Mouse (Mus musculus) cortical plate, adult 2 months (tissue): Measurements from ENCODE around the gene Disc1. TPM values are rescaled to one million over a fixed set of nuclear protein-coding genes. Genes with fewer than 3 reads are reported as not detected.

Experiments
- H3K27ac ChIP-seq: fragments of 200-500 bp; 2 replicates; pipeline ENCODE4 v1.5.1; 2012; ENCODE audit warnings: low read length, control low read depth, inconsistent platforms; ENCODE audit not compliant: insufficient read depth
- H3K4me1 ChIP-seq: fragments of 200-500 bp; 2 replicates; pipeline ENCODE4 v1.6.1; 2011; ENCODE audit warnings: low read length; ENCODE audit not compliant: control insufficient read depth, insufficient read depth
- H3K4me3 ChIP-seq: fragments of 200-500 bp; 2 replicates; pipeline ENCODE4 v1.5.1; 2011; ENCODE audit warnings: mild to moderate bottlenecking, low read length, control low read depth; ENCODE audit not compliant: insufficient read depth
- CTCF ChIP-seq: fragments of 200-500 bp; IDR thresholded peaks from 2 replicates; pipeline ENCODE4 v1.5.1; 2011; ENCODE audit warnings: mild to moderate bottlenecking, control low read depth, low read length; ENCODE audit not compliant: insufficient read depth; ENCODE audit errors: extremely low read depth
- POLR2A ChIP-seq: fragments of 200-500 bp; IDR thresholded peaks from 2 replicates; pipeline ENCODE4 v1.6.1; 2011; ENCODE audit warnings: mild to moderate bottlenecking, low read length, control low read depth; ENCODE audit not compliant: insufficient read depth; ENCODE audit errors: extremely low read depth
- polyA plus RNA-seq: library from polyadenylated mRNA; depleted of rRNA; stranded (reverse); fragments of >200 nt; gene quantifications from 2 replicates; pipeline ENCODE4 v1.2.3, GENCODE M21; 2012

Gene Disc1
- polyA plus RNA-seq, 1 experiment, result 0.65 TPM

DNA sequence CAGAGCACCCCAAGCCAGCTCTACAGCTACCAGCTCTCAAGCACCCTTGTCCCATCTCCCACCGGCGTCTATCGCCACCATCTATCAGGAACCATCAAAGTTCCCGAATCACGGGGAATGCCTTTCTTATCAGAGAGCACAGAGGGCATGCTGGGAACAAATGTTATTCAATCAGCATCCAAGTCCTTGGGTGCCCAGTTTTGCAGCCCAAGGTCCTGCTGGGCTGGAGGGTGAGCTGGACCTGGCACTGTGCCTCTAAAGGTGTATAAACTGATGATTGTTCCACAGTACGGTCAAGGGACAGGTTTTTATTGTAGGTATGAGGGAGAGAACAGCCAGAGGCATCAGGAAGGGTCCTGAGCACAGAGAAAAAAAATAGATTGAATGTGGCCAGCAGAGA lies 11.6 kb downstream of the Disc1 start:
- no peak for TF ChIP-seq POLR2A
- no peak for TF ChIP-seq CTCF
- Histone ChIP-seq H3K4me3 (no peak overlapping the region), H3K27ac (no peak overlapping the region), H3K4me1 (peaks cover 1% of the 10 kb centered on the region)

DNA sequence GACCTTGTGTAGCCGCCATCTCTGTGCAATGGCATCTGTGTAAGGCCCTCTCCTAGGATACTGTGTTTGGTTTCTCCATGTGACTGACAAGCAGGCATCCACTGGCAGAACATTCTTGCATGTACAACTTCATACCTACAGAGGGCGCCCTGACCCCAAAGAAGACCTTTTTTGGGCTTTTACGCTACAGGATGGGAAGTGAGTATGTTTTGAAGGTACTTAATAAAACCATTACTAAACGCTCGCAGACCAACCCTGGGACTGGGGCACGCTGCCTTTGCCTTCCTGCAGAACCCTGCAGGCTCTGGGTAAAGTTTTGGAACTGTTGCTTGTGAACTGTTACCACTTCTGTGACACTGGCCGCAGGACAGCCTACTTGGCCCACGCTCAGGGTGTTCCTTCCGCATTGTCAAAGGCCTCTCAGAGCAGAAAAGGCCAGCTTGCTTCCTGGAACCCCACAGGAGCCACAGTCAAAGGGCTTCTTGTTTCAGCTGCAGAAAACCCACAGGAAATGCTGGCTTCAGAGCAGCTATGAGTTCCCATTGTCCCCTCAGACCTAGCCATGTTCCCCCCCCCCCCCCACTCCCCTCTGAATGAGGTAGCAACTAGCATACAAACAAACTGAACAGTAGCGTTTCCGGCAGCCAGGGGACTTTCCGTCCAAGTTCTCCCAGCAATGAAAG lies 13.1 kb downstream of the Disc1 start:
- H3K27ac ChIP-seq, result peak overlapping the region; percentile 89
- TF ChIP-seq CTCF, result peak; percentile 75
- TF ChIP-seq POLR2A, result no peak
- H3K4me1 ChIP-seq, result peaks cover 1% of the 10 kb centered on the region
- H3K4me3 ChIP-seq, result no peak overlapping the region

DNA sequence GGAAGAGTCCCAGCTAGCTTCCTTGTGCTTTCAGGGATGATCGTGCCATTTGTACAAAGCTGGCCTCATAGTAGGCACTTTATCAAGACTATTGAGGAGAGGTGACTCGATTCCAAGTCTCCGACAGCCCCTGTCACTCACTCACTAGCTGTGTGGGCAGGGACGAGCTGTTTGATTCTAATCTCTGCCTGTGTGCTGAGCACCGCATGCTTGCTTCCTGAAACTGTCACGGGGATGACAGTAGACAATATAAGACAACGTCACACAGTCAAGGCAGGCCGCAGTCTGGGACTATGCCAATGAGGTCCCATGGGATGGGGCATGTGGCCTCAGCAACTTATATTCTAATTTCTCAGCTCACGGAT lies 13.6 kb downstream of the Disc1 start:
- TF ChIP-seq CTCF (no peak), POLR2A (no peak)
- Histone ChIP-seq H3K4me1 (peaks cover 1% of the 10 kb centered on the region), H3K4me3 (no peak overlapping the region), H3K27ac (peak overlapping the region; percentile 89)

DNA sequence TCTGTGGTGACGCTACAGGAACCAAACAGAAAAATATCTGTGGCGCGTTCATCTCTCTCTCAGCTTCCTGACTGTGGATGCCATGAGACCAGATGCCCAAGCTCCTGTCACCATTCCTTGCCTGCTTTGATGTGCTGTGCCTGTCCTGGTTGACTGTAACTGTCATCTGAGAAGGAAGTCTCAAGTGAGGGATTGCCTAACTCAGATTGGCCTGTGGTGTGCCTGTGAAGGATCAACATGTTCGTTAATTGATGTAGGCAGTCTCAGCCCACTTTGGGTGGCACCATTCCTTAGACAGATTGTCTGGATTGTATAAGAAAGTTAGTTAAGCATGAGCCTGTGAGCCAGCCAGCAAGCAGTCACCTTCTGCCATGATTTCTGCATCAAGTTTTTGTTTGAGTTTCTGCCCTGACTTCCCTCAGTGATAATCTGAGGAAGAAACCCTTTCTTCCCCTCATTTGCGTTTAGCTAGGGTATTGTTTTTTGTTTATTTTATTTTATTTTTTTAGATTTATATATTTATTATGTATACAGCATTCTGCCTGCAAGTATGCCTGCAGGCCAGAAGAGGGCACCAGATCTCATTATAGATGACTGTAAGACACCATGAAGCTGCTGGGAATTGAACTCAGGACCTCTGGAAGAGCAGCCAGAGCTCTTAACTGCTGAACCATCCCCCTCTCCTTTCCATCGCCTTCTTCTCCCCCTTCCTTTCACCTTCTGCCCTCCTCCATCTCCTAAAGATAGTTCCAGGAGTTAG lies 14.3 kb downstream of the Disc1 start:
- Histone ChIP-seq H3K4me1 (peaks cover 1% of the 10 kb centered on the region), H3K4me3 (no peak overlapping the region), H3K27ac (peak overlapping the region; percentile 89)
- no peak for TF ChIP-seq CTCF
- no peak for TF ChIP-seq POLR2A

DNA sequence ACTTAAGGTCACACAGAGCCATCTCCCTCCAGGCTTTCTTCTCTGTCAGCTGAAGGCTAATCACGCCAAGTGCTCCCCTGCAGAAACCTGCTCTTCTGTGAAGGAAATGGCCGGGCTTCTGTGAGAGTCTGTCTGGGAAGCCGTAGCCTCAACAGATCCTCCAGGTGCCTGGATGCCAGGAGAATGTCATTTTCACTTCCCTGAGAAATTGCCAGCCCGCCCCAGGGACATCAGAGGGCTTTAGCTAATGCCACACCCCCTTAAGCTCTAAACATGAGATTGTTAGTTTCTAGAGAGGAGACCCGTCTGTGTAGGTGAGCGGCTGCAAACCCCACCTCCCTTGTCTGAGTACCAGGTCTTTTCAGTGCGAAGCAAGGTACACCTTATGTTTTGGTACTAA lies 15.3 kb downstream of the Disc1 start:
- H3K27ac ChIP-seq, result no peak overlapping the region
- H3K4me1 ChIP-seq, result peaks cover 1% of the 10 kb centered on the region
- no peak overlapping the region for H3K4me3 ChIP-seq
- TF ChIP-seq CTCF (no peak), POLR2A (no peak)

DNA sequence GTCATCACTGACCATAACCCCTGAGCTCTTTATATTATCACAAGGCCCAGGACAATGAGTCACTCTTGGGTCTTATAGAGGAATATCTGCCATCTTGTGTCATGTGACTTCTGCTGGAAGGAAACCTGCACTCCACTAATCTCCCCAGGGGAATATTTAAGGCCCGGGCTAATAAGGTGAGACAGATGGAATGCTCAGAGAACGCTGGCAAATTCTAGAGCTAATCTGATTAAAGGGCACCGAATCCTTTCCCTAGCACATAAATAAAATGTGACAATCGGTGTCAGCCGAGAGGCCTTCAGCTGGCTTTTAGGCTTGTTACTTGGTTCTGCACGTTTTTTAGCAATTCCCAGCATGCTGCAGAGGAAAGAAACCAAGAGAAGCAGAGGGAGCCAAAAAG lies 15.7 kb downstream of the Disc1 start:
- Histone ChIP-seq H3K4me1 (peaks cover 1% of the 10 kb centered on the region), H3K27ac (no peak overlapping the region), H3K4me3 (no peak overlapping the region)
- TF ChIP-seq CTCF (no peak), POLR2A (no peak)

DNA sequence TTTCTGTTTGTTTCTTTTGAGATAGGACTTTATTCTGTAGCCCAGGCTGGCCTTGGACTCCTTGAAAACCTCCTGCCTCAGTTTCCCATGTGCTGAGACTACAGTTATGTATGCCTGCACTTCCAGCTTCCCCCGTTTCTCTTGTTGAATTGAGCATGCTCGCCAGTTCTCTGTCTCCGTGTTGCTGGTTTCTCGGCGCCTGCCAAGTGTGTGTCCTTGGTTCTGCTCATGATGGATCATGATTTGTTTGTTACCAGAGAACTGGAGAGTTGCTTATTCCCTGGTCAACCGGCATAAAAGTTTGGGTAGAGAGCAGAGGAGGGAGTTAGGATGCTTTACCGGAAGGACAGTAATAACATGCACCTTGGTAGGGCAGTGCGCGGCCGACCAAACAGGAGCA lies 20.1 kb downstream of the Disc1 start:
- Histone ChIP-seq H3K4me3 (no peak overlapping the region), H3K4me1 (no peaks in the 10 kb centered on the region), H3K27ac (no peak overlapping the region)
- no peak for TF ChIP-seq POLR2A
- TF ChIP-seq CTCF, result no peak

DNA sequence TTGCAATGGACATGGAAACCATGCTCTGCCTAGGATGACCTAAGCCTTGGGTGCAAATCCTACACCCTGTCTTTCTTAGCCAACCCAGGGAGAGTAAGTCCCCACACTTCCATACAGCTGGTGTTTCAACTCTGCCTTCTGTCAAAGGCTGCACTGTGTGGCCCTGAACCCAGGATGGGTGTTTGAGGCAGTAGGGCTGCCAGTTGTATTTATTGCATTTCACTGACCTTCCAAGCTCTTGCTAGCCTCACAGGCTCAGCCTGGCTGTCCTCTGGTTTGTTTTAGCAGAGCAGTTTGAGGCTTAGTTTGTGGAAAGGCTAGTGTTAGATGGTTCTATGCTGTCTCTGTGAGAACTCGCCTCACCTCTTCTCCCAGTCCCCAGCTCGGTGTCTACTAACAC lies 20.6 kb downstream of the Disc1 start:
- Histone ChIP-seq H3K4me1 (no peaks in the 10 kb centered on the region), H3K4me3 (no peak overlapping the region), H3K27ac (no peak overlapping the region)
- no peak for TF ChIP-seq POLR2A
- TF ChIP-seq CTCF, result no peak

DNA sequence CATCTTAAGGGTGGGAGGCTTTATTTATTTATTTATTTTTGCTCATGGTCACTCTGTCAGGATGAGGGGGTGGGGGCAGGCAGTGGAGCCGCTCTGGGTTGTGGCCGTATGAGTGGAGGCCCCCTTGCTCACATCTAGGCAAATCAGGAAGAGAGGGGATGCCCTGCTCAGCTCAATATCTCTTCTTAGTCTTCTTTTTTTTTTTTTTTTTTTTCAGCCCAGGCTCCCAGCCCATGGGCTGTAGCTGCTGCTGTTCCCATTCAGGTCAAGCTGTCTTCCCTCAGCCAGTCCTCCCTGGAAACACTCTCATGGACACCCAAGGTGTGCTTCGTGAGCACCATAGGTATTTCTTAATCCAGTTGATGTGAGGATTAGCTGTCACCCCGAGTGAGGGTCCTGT lies 21.4 kb downstream of the Disc1 start:
- H3K27ac ChIP-seq, result no peak overlapping the region
- H3K4me1 ChIP-seq, result no peaks in the 10 kb centered on the region
- TF ChIP-seq POLR2A (no peak), CTCF (no peak)
- H3K4me3 ChIP-seq, result no peak overlapping the region

DNA sequence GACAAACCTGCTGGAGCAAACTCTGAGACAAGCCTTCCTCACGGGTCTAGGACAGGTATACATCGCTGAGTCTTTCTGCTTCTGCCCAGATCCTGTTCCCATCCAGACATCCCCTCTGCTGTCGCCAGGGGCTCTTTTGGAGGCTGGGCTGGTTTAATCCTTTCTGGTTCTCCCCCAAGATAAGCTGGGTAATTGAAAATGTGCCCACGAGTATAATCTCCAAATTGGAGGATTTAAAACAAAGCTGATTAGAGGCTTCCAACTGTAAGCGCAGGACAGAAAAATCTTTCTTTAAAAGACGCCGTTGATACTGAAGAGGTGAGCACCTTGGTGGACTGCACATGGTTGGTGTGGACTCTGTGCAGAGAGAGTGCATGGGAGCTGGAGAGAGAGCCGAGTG lies 23.3 kb downstream of the Disc1 start:
- Histone ChIP-seq H3K4me1 (no peaks in the 10 kb centered on the region), H3K27ac (no peak overlapping the region), H3K4me3 (no peak overlapping the region)
- TF ChIP-seq POLR2A, result no peak
- no peak for TF ChIP-seq CTCF
